Mouse (Mus musculus) CH12.LX (cell line): ENCODE measurements around the gene Atxn2l. TPM values are rescaled to one million over a fixed set of nuclear protein-coding genes. Genes with fewer than 3 reads are reported as not detected.

Experiments used
- DNase-seq: peaks from one replicate; pipeline ENCODE4 v3.0.0-alpha.2; 2013; ENCODE audit errors: extremely low read depth
- H3K27ac ChIP-seq: 2 replicates; pipeline ENCODE4 v1.5.1; 2012; ENCODE audit warnings: low read depth, mild to moderate bottlenecking, control low read depth, moderate library complexity; ENCODE audit not compliant: insufficient read depth
- H3K27me3 ChIP-seq: replicated peaks from 2 replicates; pipeline ENCODE3; 2012; ENCODE audit warnings: inconsistent platforms
- H3K36me3 ChIP-seq, 2 experiments: replicated peaks in 1 of 2; 2 replicates each; pipeline versions ENCODE3 to v1.6.1; 2012; ENCODE audit warnings: inconsistent platforms in 1 of 2, low read length in 1 of 2, mild to moderate bottlenecking in 1 of 2, mixed read lengths in 1 of 2, moderate library complexity in 1 of 2; ENCODE audit not compliant: control insufficient read depth in 1 of 2, insufficient read depth in 1 of 2
- H3K4me1 ChIP-seq, 2 experiments: 2 replicates each; pipeline ENCODE4 v1.6.1; 2012; ENCODE audit warnings: inconsistent platforms in 1 of 2, moderate library complexity in 1 of 2; ENCODE audit not compliant: insufficient read depth in 2 of 2, control insufficient read depth in 1 of 2
- H3K4me2 ChIP-seq: 2 replicates; pipeline ENCODE4 v1.6.1; 2012; ENCODE audit warnings: low read depth, mild to moderate bottlenecking, control low read depth; ENCODE audit not compliant: poor library complexity, insufficient read depth, severe bottlenecking
- H3K4me3 ChIP-seq, 3 experiments: fragments of 150-350 bp in 1 of 3; sonication (generic) in 1 of 3; replicated peaks in 1 of 3; 2 replicates each; pipeline versions ENCODE3 to v1.5.1; 2011 to 2012; ENCODE audit warnings: low read depth in 2 of 3, low read length in 2 of 3, mild to moderate bottlenecking in 2 of 3, moderate library complexity in 2 of 3, control low read depth in 1 of 3, improper control_type of control experiment in 1 of 3, inconsistent platforms in 1 of 3, mixed read lengths in 1 of 3; ENCODE audit not compliant: poor library complexity in 1 of 3
- H3K79me2 ChIP-seq: replicated peaks from 2 replicates; pipeline ENCODE4 v1.6.1; 2012; ENCODE audit warnings: mild to moderate bottlenecking, moderate library complexity; ENCODE audit not compliant: control insufficient read depth, poor library complexity, insufficient read depth, severe bottlenecking; ENCODE audit errors: extremely low read depth
- H3K9ac ChIP-seq: 2 replicates; pipeline ENCODE4 v1.6.1; 2012; ENCODE audit warnings: low read depth, mild to moderate bottlenecking, control low read depth, moderate library complexity; ENCODE audit not compliant: insufficient read depth
- H3K9me3 ChIP-seq: replicated peaks from 2 replicates; pipeline ENCODE3; 2012; ENCODE audit warnings: low read length, inconsistent platforms, mixed read lengths
- BHLHE40 ChIP-seq: IDR thresholded peaks from 2 replicates; pipeline ENCODE4 v1.6.1; 2011; ENCODE audit warnings: mild to moderate bottlenecking, low read depth, low read length, improper control_type of control experiment
- CHD1 ChIP-seq: IDR thresholded peaks from 2 replicates; pipeline ENCODE4 v1.6.1; 2012; ENCODE audit warnings: low read depth, low read length, improper control_type of control experiment, inconsistent platforms
- CTCF ChIP-seq, 2 experiments: IDR thresholded peaks in 1 of 2; conservative IDR thresholded peaks in 1 of 2; 2 replicates each; pipeline ENCODE4 v1.5.1; 2011 to 2012; ENCODE audit warnings: low read depth in 2 of 2, low read length in 2 of 2, improper control_type of control experiment in 1 of 2, inconsistent platforms in 1 of 2, mild to moderate bottlenecking in 1 of 2, moderate library complexity in 1 of 2
- ELF1 ChIP-seq: IDR thresholded peaks from 2 replicates; pipeline ENCODE4 v1.6.1; 2014; ENCODE audit warnings: low read depth, mild to moderate bottlenecking, inconsistent platforms, low read length, improper control_type of control experiment
- EP300 ChIP-seq: IDR thresholded peaks from 2 replicates; pipeline ENCODE4 v1.6.1; 2011; ENCODE audit warnings: low read length, improper control_type of control experiment
- GABPA ChIP-seq: IDR thresholded peaks from 2 replicates; pipeline ENCODE4 v1.6.1; 2012; ENCODE audit warnings: low read depth, low read length, improper control_type of control experiment, inconsistent platforms; ENCODE audit not compliant: insufficient replicate concordance
- HCFC1 ChIP-seq: IDR thresholded peaks from 2 replicates; pipeline ENCODE4 v1.6.1; 2012; ENCODE audit warnings: low read depth, mild to moderate bottlenecking, inconsistent platforms, low read length, improper control_type of control experiment
- IRF4 ChIP-seq: IDR thresholded peaks from 2 replicates; pipeline ENCODE4 v1.6.1; 2014; ENCODE audit warnings: low read depth, mild to moderate bottlenecking, inconsistent platforms, low read length, improper control_type of control experiment
- JUN ChIP-seq: IDR thresholded peaks from 2 replicates; pipeline ENCODE4 v1.6.1; 2011; ENCODE audit warnings: low read depth, mild to moderate bottlenecking, low read length, improper control_type of control experiment, moderate library complexity; ENCODE audit not compliant: insufficient read depth
- MAFK ChIP-seq: IDR thresholded peaks from 2 replicates; pipeline ENCODE4 v1.6.1; 2011; ENCODE audit warnings: low read length, improper control_type of control experiment; ENCODE audit not compliant: insufficient replicate concordance
- MAX ChIP-seq: IDR thresholded peaks from 2 replicates; pipeline ENCODE4 v1.6.1; 2011; ENCODE audit warnings: low read length, improper control_type of control experiment
- MAZ ChIP-seq: IDR thresholded peaks from 2 replicates; pipeline ENCODE4 v1.6.1; 2012; ENCODE audit warnings: low read depth, mild to moderate bottlenecking, inconsistent platforms, low read length, improper control_type of control experiment, moderate library complexity
- MEF2A ChIP-seq: IDR thresholded peaks from 2 replicates; pipeline ENCODE4 v1.6.1; 2014; ENCODE audit warnings: low read depth, mild to moderate bottlenecking, inconsistent platforms, low read length, improper control_type of control experiment, borderline replicate concordance
- MXI1 ChIP-seq: IDR thresholded peaks from 2 replicates; pipeline ENCODE4 v1.6.1; 2011; ENCODE audit warnings: mild to moderate bottlenecking, low read depth, low read length, improper control_type of control experiment
- MYC ChIP-seq: IDR thresholded peaks from 2 replicates; pipeline ENCODE4 v1.6.1; 2011; ENCODE audit warnings: low read depth, mild to moderate bottlenecking, improper control_type of control experiment, low read length
- NELFE ChIP-seq: IDR thresholded peaks from 2 replicates; pipeline ENCODE4 v1.6.1; 2011; ENCODE audit warnings: low read depth, low read length, improper control_type of control experiment
- NRF1 ChIP-seq: IDR thresholded peaks from 2 replicates; pipeline ENCODE4 v1.6.1; 2014; ENCODE audit warnings: low read depth, mild to moderate bottlenecking, inconsistent platforms, low read length, improper control_type of control experiment, moderate library complexity
- POLR2A ChIP-seq: IDR thresholded peaks from 2 replicates; pipeline ENCODE4 v1.6.1; 2011; ENCODE audit warnings: low read depth, mild to moderate bottlenecking, improper control_type of control experiment, low read length
- POLR2AphosphoS2 ChIP-seq: IDR thresholded peaks from 2 replicates; pipeline ENCODE4 v1.6.1; 2011; ENCODE audit warnings: low read depth, low read length, improper control_type of control experiment
- RCOR1 ChIP-seq: conservative IDR thresholded peaks from 2 replicates; pipeline ENCODE4 v1.6.1; 2012; ENCODE audit warnings: low read depth, mild to moderate bottlenecking, inconsistent platforms, low read length, improper control_type of control experiment
- SIN3A ChIP-seq: IDR thresholded peaks from 2 replicates; pipeline ENCODE4 v1.6.1; 2012; ENCODE audit warnings: low read length, improper control_type of control experiment, inconsistent platforms
- TBP ChIP-seq: conservative IDR thresholded peaks from 2 replicates; pipeline ENCODE4 v1.6.1; 2011; ENCODE audit warnings: low read depth, low read length, improper control_type of control experiment
- TCF12 ChIP-seq: IDR thresholded peaks from 2 replicates; pipeline ENCODE4 v1.6.1; 2014; ENCODE audit warnings: low read depth, mild to moderate bottlenecking, inconsistent platforms, low read length, improper control_type of control experiment
- UBTF ChIP-seq: IDR thresholded peaks from 2 replicates; pipeline ENCODE4 v1.6.1; 2012; ENCODE audit warnings: low read depth, mild to moderate bottlenecking, inconsistent platforms, low read length, improper control_type of control experiment, moderate library complexity
- USF1 ChIP-seq: IDR thresholded peaks from 2 replicates; pipeline ENCODE4 v1.6.1; 2014; ENCODE audit warnings: low read depth, mild to moderate bottlenecking, inconsistent platforms, low read length, improper control_type of control experiment
- ZC3H11A ChIP-seq: IDR thresholded peaks from 2 replicates; pipeline ENCODE4 v1.6.1; 2012; ENCODE audit warnings: low read depth, mild to moderate bottlenecking, inconsistent platforms, low read length, improper control_type of control experiment
- ZKSCAN1 ChIP-seq: IDR thresholded peaks from 2 replicates; pipeline ENCODE4 v1.6.1; 2012; ENCODE audit warnings: low read depth, inconsistent platforms, low read length, improper control_type of control experiment, borderline replicate concordance
- ZMIZ1 ChIP-seq: IDR thresholded peaks from 2 replicates; pipeline ENCODE4 v1.6.1; 2012; ENCODE audit warnings: low read depth, mild to moderate bottlenecking, inconsistent platforms, low read length, improper control_type of control experiment
- dilution Hi-C: fragments of 300-500 bp; cut with MboI; formaldehyde crosslinking; loops from 2 replicates; pipeline ENCODE4 v1.14.3; 2020; ENCODE audit warnings: low sequenced_read_pairs; ENCODE audit not compliant: extremely low pct_unique_long_range_greater_than_20kb, extremely low pct_ligation_motif_present
- in situ Hi-C: fragments of 300-500 bp; cut with MboI; formaldehyde crosslinking; loops from 3 replicates; pipeline ENCODE4 v1.14.3; 2019; ENCODE audit warnings: low sequenced_read_pairs, low pct_ligation_motif_present, low pct_unique_long_range_greater_than_20kb, mixed read lengths
- polyA plus RNA-seq: library from polyadenylated mRNA; unstranded; fragments of >175 nt; gene quantifications from 2 replicates; pipeline ENCODE4 v1.2.1, GENCODE M21; 2012; ENCODE audit warnings: low read depth; ENCODE audit not compliant: insufficient read length
- total RNA-seq, 2 experiments: library from RNA; depleted of rRNA; stranded (reverse); fragments of 300-350 nt in 1 of 2; fragments of >200 nt in 1 of 2; gene quantifications; 2 replicates each; pipeline ENCODE4 v1.2.3; 2012 to 2014

Gene Atxn2l
- total and polyA plus RNA-seq, 3 experiments: 16.5 to 122 (median 64.2) TPM

DNA sequence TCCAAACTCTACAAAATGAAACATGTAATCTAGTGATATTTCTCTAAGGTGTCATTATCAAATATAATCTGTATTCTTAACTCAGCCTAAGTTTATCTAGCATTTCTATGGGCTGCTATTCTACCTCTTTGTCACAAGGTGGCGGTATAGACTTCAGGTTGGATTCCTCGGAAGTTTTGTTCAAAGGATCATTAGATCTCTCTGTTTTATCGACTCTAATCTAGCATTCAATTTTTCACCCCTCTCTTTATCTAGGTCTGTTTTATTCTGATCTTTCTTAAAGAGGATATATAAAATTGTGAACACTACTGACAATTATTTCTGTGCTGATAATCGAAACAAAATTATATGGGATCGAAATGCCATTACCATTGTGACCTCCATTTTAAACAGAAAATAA, 21.5 kb downstream of the Atxn2l start (continued):
- TF ChIP-seq TBP (no peak), POLR2A (no peak), USF1 (no peak), MAFK (no peak), MAX (no peak), UBTF (no peak), JUN (no peak), ZKSCAN1 (no peak), NELFE (no peak)

- Histone ChIP-seq H3K79me2 (peaks cover 13% of the 10 kb centered on the region), H3K9ac (peak within 1 kb of the TSS; percentile 98), H3K27me3 (no peaks in the 10 kb centered on the region), H3K4me2 (peak within 1 kb of the TSS; percentile 41), H3K4me3 (peak within 1 kb of the TSS; percentile 64 to 81 (median 70)), H3K27ac (peak within 1 kb of the TSS; percentile 90), H3K9me3 (no peaks in the 10 kb centered on the region), H3K36me3 (peaks cover 19 to 24% of the 10 kb centered on the region in 2 experiments), H3K4me1 (peaks cover 10 to 45% of the 10 kb centered on the region in 2 experiments)
- in situ Hi-C loops: loop anchor here (5.0 kb wide), 1 partner anchor 78 kb away; the partner anchor contains the start of gene Nfatc2ip
- dilution Hi-C loops: no loop called here
- peak; percentile 94 for DNase-seq
- no peak for TF ChIP-seq MYC
- TF ChIP-seq SIN3A: peak; percentile 78
- no peak for TF ChIP-seq ZC3H11A
- 0 out of 2 replicates have a peak, but pooled peaks have one; percentile 32 for TF ChIP-seq MEF2A
- TF ChIP-seq TBP: peak; percentile 63; the same call in 1 of the 2 replicates
- peak; percentile 84 for TF ChIP-seq HCFC1
- TF ChIP-seq NRF1: peak; percentile 92
- peak; percentile 70 for TF ChIP-seq POLR2AphosphoS2
- TF ChIP-seq ELF1: peak; percentile 89
- TF ChIP-seq MAFK: no peak
- no peak for TF ChIP-seq EP300
- peak; percentile 81 for TF ChIP-seq POLR2A
- TF ChIP-seq GABPA: peak; percentile 67
- peak; percentile 77; the same call in 1 of the 2 replicates for TF ChIP-seq MAZ
- TF ChIP-seq IRF4: peak; percentile 26; the same call in 1 of the 2 replicates
- TF ChIP-seq BHLHE40: no peak
- TF ChIP-seq RCOR1: peak; percentile 44; the same call in 1 of the 2 replicates
- TF ChIP-seq TCF12: peak; percentile 68; the same call in 1 of the 2 replicates
- TF ChIP-seq CTCF (conservative IDR thresholded peaks at IDR 0.05 in 1 of 2, IDR thresholded peaks at IDR 0.05 in 1 of 2; ENCODE audit: low read depth in 2 of 2, low read length in 2 of 2): peak in 1 of 2 experiments; percentile 63; a peak in 2 of 4 replicates
- peak; percentile 85 for TF ChIP-seq ZMIZ1
- peak; percentile 80 for TF ChIP-seq NELFE
- TF ChIP-seq CHD1: no peak
- TF ChIP-seq MXI1: peak; percentile 18; the same call in 1 of the 2 replicates
Measured at GRCm38 (mm10) chr7:126474993-126475581, 28.1 kb downstream of the Atxn2l start, which contains the start of gene Sh2b1. Gene Sh2b1, minus strand, starts transcription at chr7:126475424.
